Mouse (Mus musculus): ENCODE results near the gene 2610528J11Rik. TPM values are rescaled to one million over a fixed set of nuclear protein-coding genes. Genes with fewer than 3 reads are reported as not detected.

The 2610528J11Rik gene
- polyA plus RNA-seq, 1 experiment from 2014 or later: 4.9 TPM

DNA sequence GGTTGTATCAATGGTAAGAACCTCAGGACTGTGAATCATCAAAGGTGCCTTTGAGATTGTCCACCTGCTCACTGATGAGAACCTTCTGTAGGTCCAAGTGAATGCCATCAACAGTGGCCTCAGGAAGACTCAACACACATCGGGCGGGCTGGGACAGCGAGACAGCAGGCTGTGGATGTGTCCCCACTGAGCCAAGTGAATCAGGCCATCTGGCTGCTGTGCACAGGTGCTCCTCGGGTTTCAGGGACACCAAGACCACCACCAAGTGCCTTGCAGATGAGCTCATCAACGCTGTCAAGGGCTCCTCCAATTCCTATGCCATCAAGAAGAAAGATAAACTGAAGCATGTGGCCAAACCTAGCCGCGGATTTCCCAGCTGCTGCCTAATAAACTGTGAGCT is 4.6 kb upstream of the 2610528J11Rik start:
- no peak overlapping the region for H3K4me2 ChIP-seq
- no peak overlapping the region for H3K9ac ChIP-seq
- no peaks in the 10 kb centered on the region for H3K9me3 ChIP-seq (replicated peaks)
- peaks cover 17% of the 10 kb centered on the region for H3K4me1 ChIP-seq
- no peak for ATAC-seq
- H3K27me3 ChIP-seq (replicated peaks): peaks cover 23% of the 10 kb centered on the region
- WGBS (ENCODE audit: insufficient replicate concordance): 66% methylated on average over 7 of the region's 7 CpGs
- no peak overlapping the region for H3K4me3 ChIP-seq
- no peaks in the 10 kb centered on the region for H3K36me3 ChIP-seq
- no peak overlapping the region for H3K27ac ChIP-seq

DNA sequence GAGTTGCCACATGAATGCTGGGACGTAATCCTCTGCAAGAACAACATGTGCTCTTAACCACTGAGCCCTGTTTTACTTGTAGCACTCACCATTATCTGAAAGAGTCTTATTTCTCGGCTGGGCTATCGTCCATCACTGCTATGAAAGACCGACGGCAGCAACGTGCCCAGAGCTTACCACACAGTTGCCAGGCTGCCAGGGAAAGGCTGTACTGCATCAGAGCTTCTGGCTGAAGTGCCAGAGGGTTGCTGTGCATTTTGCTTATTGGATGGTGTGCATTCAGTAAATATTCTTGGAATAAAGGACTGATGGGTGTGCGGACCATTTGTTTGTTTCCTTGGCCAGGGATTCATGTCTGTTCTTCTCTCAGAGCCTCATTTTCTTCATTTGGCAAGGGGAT is 2.8 kb upstream of the 2610528J11Rik start:
- H3K4me3 ChIP-seq: no peak overlapping the region
- no peak overlapping the region for H3K4me2 ChIP-seq
- no peaks in the 10 kb centered on the region for H3K9me3 ChIP-seq (replicated peaks)
- no peaks in the 10 kb centered on the region for H3K36me3 ChIP-seq
- no peak for ATAC-seq
- no peak overlapping the region for H3K27ac ChIP-seq
- H3K27me3 ChIP-seq (replicated peaks): peaks cover 7% of the 10 kb centered on the region; the same call in 1 of the 2 replicates
- no peak overlapping the region for H3K9ac ChIP-seq
- peaks cover 14% of the 10 kb centered on the region; the same call in 1 of the 2 replicates for H3K4me1 ChIP-seq
- WGBS (ENCODE audit: insufficient replicate concordance): 65% methylated on average over 7 of the region's 7 CpGs

DNA sequence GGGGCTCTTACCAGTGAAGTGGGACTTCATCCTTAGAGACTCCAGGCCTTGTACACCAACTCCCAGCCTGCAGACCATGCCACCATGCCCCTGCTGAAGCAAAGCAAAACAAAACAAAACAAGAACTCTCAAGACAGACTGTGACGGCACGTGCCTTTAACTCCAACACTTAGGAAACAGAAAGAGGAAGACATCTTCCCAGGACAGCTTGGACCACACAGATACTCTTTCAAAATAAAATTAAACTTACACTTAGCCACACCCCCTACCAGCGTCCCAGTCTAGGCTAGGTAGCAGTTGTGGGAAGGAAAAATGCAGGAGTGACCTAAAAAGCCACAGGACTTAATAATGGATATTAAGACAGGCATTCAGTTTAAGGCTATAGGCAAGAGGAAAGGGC is 1.0 kb upstream of the 2610528J11Rik start:
- Histone ChIP-seq H3K9ac (no peak overlapping the region), H3K27ac (no peak overlapping the region), H3K4me1 (peaks cover 14% of the 10 kb centered on the region; the same call in 1 of the 2 replicates), H3K36me3 (no peaks in the 10 kb centered on the region), H3K27me3 (replicated peaks) (0 out of 2 replicates have a peak, but pooled peaks cover 4% of the 10 kb centered on the region), H3K4me3 (no peak overlapping the region), H3K4me2 (no peak overlapping the region), H3K9me3 (replicated peaks) (no peaks in the 10 kb centered on the region)
- no peak for ATAC-seq
- WGBS (ENCODE audit: insufficient replicate concordance): 45% methylated on average over 3 of the region's 3 CpGs

DNA sequence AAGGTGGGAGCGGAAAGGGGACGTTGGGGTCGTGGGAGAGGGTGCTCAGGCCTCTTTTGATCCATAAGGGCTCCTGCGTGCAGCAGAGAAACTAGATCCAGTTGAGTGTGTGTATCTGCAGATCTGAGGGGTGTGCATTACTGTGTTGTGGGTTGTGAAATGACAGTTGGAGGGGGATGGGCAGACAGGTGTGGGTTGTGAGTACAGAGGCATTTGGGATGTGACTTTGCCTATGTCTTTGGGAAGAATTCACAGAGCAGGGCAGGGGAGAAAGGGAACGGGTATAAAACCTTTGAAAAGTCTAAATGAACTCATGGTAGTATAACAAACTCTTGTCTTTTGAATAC is 509 bp downstream of the 2610528J11Rik start:
- Histone ChIP-seq H3K27me3 (replicated peaks) (0 out of 2 replicates have a peak, but pooled peaks cover 7% of the 10 kb centered on the region), H3K4me1 (peaks cover 14% of the 10 kb centered on the region; the same call in 1 of the 2 replicates), H3K27ac (peak overlapping the region; percentile 25; the same call in 1 of the 2 replicates), H3K9ac (no peak overlapping the region), H3K36me3 (no peaks in the 10 kb centered on the region), H3K4me3 (no peak overlapping the region; the same call in 1 of the 2 replicates), H3K4me2 (peak overlapping the region; percentile 35), H3K9me3 (replicated peaks) (no peaks in the 10 kb centered on the region)
- WGBS (ENCODE audit: insufficient replicate concordance): 49% methylated on average over 5 of the region's 5 CpGs
- no peak; the same call in 1 of the 2 replicates for ATAC-seq

DNA sequence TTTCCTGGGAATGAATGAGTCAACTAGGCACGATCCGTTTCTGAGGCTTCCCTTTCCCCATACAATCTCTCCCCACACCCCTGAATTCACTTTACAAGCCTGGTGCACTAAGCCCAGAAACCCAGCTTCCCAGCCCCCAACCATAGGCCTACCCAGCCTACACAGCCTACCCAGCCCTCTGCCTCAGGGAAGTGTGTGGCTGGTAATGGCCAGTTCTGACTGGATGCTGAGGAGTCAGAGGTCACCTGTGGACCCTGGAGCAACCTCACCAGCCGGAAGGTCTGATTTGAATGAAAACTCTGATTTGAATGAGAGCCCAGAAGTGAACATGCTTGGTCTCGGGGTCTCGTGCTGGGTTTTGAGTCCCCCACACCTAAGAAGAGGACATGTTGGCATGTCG is 921 bp downstream of the 2610528J11Rik start:
- Histone ChIP-seq H3K4me2 (no peak overlapping the region), H3K36me3 (no peaks in the 10 kb centered on the region), H3K4me3 (no peak overlapping the region), H3K4me1 (peaks cover 14% of the 10 kb centered on the region; the same call in 1 of the 2 replicates), H3K9ac (no peak overlapping the region), H3K9me3 (replicated peaks) (no peaks in the 10 kb centered on the region), H3K27ac (no peak overlapping the region), H3K27me3 (replicated peaks) (0 out of 2 replicates have a peak, but pooled peaks cover 9% of the 10 kb centered on the region)
- no peak for ATAC-seq
- 69% methylated on average over 6 of the region's 6 CpGs for WGBS (ENCODE audit: insufficient replicate concordance)

DNA sequence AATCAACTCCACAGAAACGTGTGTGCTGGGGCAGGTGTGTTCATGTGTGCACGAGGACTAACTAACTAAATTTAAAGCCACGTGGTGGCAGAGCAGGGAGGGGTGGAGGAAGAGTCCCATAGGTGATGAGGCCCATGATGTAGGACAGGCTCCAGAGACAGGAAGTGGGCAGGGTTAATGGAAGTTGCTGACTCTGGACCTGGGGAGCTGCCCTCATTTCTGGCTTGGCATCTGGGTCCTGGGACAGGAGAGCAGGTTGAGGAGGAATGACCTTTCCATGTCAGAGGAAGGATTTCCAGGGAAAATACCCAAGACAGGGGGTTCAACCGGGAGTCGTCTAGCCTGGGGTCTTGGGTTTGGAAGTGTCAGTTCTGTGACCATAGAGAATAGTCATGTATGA is 5.9 kb downstream of the 2610528J11Rik start:
- ATAC-seq: no peak
- WGBS (ENCODE audit: insufficient replicate concordance): 57% methylated on average over 5 of the region's 5 CpGs
- H3K9ac ChIP-seq: no peak overlapping the region
- H3K36me3 ChIP-seq: no peaks in the 10 kb centered on the region
- no peak overlapping the region for H3K4me3 ChIP-seq
- no peaks in the 10 kb centered on the region for H3K4me1 ChIP-seq
- no peaks in the 10 kb centered on the region for H3K9me3 ChIP-seq (replicated peaks)
- no peak overlapping the region for H3K27ac ChIP-seq
- H3K4me2 ChIP-seq: no peak overlapping the region
- H3K27me3 ChIP-seq (replicated peaks): peaks cover 5% of the 10 kb centered on the region; the same call in 1 of the 2 replicates

DNA sequence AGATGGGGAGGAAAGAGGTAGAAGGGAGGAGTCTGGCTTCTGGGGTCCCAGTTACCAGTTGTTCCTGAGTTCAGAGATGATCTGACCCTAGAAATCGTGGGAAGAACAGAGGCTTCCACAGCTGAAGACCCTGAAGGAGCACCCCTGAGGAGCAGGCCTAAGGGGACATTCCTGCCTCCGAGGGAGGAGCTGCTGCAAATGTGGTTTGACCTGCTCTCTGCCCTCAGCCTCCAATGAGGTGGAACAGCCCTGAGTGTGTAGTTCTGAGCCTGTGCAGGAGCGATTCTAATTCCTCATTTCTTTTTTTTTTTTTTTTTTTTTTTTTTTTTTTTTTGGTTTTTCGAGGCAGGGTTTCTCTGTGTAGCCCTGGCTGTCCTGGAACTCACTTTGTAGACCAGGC is 6.4 kb downstream of the 2610528J11Rik start:
- Histone ChIP-seq H3K27ac (no peak overlapping the region), H3K9ac (no peak overlapping the region), H3K4me3 (no peak overlapping the region), H3K27me3 (replicated peaks) (peaks cover 5% of the 10 kb centered on the region; the same call in 1 of the 2 replicates), H3K36me3 (no peaks in the 10 kb centered on the region), H3K4me1 (no peaks in the 10 kb centered on the region), H3K9me3 (replicated peaks) (no peaks in the 10 kb centered on the region), H3K4me2 (no peak overlapping the region)
- no peak for ATAC-seq
- WGBS (ENCODE audit: insufficient replicate concordance): 32% methylated on average over 3 of the region's 4 CpGs

DNA sequence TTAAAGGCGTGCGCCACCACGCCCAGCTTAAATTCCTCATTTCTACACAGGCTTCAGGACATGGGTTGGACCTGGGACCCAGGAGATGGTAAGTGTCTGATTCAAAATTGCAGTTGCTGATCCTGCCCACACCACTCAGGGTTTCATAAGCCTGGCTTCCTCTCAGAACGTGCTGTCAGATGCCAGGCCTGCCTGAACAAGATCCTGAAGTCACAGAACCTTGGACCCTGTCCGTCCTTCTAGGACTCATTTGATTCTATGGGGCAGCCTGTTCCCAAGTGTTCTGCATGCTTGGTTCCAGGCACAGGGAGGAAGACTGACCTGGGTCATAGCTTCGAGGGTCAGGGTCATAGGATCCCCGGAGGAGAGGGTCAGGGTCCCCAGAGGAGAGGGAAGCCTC is 6.8 kb downstream of the 2610528J11Rik start:
- no peak overlapping the region for H3K4me3 ChIP-seq
- no peak overlapping the region for H3K4me2 ChIP-seq
- WGBS (ENCODE audit: insufficient replicate concordance): 56% methylated on average over 7 of the region's 7 CpGs
- no peaks in the 10 kb centered on the region for H3K36me3 ChIP-seq
- no peaks in the 10 kb centered on the region for H3K9me3 ChIP-seq (replicated peaks)
- H3K27ac ChIP-seq: no peak overlapping the region
- no peaks in the 10 kb centered on the region for H3K4me1 ChIP-seq
- ATAC-seq: no peak
- no peak overlapping the region for H3K9ac ChIP-seq
- H3K27me3 ChIP-seq (replicated peaks): peaks cover 5% of the 10 kb centered on the region; the same call in 1 of the 2 replicates

DNA sequence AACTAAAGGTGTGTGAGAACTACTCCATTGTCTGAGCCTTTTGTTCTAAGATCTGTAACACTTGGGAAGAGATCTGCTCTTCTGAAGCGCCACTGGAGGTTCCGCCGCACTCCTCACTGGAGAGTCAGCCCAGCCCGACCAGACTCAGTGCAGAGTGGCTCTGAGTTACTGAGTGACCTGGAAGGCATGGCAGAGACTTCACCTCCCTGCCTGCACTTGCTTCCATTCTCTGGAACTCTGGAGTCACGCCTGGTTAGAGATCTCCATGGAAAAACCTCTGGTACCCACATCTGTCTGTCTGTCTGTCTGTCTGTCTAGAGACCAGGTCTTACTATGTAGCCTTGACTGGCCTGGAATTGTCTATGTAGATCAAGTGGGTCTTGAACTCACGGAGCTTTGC is 8.8 kb downstream of the 2610528J11Rik start:
- Histone ChIP-seq H3K27ac (no peak overlapping the region), H3K4me2 (no peak overlapping the region), H3K9me3 (replicated peaks) (no peaks in the 10 kb centered on the region), H3K4me3 (no peak overlapping the region), H3K27me3 (replicated peaks) (peaks cover 18% of the 10 kb centered on the region; the same call in 1 of the 2 replicates), H3K9ac (no peak overlapping the region), H3K4me1 (no peaks in the 10 kb centered on the region), H3K36me3 (no peaks in the 10 kb centered on the region)
- 66% methylated on average over 6 of the region's 6 CpGs for WGBS (ENCODE audit: insufficient replicate concordance)
- no peak for ATAC-seq

DNA sequence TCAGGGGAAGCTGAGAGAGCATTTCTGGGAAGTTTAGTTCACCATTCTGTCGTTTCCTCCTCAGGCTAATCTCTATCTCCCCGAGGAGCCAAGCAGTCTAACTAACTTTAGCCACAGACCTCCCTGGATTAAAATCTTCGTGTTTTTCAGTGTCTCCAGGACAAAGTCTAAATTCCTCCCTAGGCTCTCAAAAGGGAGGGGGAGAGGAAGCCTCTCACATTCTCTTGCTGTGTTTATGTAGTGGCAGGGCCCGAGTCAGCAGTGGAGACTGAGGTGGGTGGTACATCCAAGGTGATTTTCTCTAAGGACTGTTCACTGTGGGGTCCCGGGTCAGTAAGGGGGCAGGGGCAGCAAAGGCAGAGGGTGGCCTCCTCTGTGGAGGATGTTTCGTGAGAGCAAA is 11.0 kb downstream of the 2610528J11Rik start:
- Histone ChIP-seq H3K27ac (no peak overlapping the region), H3K4me2 (no peak overlapping the region)

DNA sequence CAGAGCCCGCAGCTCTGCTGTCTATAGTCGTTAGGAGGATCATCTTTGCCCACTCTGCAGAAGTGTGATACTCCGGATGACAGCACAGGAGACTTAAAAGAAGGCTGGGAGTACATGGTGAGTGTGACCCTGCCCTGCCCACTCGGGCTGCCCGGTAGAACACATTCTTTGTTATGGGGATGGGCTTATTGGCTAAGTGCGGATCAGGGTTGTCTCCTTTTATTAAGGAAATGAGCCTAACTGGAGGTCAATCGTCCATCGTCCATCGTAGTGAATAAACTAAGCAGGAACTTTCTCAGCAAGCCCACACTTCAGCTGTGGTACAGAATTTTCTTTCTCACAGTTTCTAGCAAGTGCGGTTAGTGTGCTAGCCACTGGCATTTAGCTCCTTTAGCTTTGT is 13.1 kb downstream of the 2610528J11Rik start:
- H3K9me3 ChIP-seq (replicated peaks): no peaks in the 10 kb centered on the region
- H3K27ac ChIP-seq: no peak overlapping the region
- H3K4me3 ChIP-seq: no peak overlapping the region
- ATAC-seq: no peak
- no peaks in the 10 kb centered on the region for H3K36me3 ChIP-seq
- no peak overlapping the region for H3K9ac ChIP-seq
- H3K4me2 ChIP-seq: no peak overlapping the region
- peaks cover 25% of the 10 kb centered on the region; the same call in 1 of the 2 replicates for H3K27me3 ChIP-seq (replicated peaks)
- H3K4me1 ChIP-seq: peaks cover 18% of the 10 kb centered on the region
- WGBS (ENCODE audit: insufficient replicate concordance): 43% methylated on average over 10 of the region's 10 CpGs

More for the DNA sequence above, 11.0 kb downstream of the 2610528J11Rik start:
- no peak overlapping the region for H3K9ac ChIP-seq
- H3K9me3 ChIP-seq (replicated peaks): no peaks in the 10 kb centered on the region
- H3K27me3 ChIP-seq (replicated peaks): peaks cover 23% of the 10 kb centered on the region; the same call in 1 of the 2 replicates
- WGBS (ENCODE audit: insufficient replicate concordance): 28% methylated on average over 6 of the region's 6 CpGs
- no peaks in the 10 kb centered on the region for H3K36me3 ChIP-seq
- ATAC-seq: no peak
- H3K4me1 ChIP-seq: peaks cover 5% of the 10 kb centered on the region; the same call in 1 of the 2 replicates
- H3K4me3 ChIP-seq: no peak overlapping the region

DNA sequence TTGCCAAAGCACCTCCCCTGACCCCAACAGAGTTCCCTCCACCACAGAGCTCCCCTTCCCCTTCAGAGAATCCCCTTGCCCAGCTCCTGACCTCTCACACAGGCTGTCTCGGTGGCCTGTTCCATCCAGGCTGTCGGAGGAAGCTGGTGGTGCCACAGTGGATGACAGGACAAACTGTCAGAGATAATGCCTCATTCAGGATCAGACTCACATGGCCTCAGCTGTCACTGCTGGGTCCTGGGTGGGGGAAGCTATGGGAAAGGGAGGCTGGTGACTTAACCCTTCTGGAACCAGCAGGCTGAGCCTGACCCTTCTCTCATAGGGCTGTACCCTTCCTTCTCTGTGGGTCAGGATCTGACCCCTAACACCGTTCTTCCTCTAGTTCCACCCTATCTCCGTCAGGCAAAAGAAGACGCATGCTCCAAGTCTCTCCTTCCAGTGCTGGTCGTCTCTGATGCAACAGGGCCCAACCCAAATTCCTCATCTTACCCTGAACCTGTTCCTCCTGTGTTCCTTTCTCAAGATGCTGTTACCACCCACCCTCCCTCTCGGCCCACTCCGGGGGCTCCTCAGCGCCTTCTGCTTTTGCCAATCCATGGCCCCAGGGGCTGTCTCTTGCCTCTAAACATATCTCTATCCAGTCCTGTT is 15.8 kb downstream of the 2610528J11Rik start:
- Histone ChIP-seq H3K4me3 (peak overlapping the region; percentile 43), H3K9me3 (replicated peaks) (0 out of 2 replicates have a peak, but pooled peaks cover 2% of the 10 kb centered on the region), H3K4me1 (peaks cover 18% of the 10 kb centered on the region), H3K9ac (0 out of 2 replicates have a peak overlapping the region, but pooled peaks have one; percentile 9), H3K36me3 (no peaks in the 10 kb centered on the region), H3K4me2 (peak overlapping the region; percentile 66), H3K27ac (no peak overlapping the region), H3K27me3 (replicated peaks) (peaks cover 25% of the 10 kb centered on the region; the same call in 1 of the 2 replicates)
- 36% methylated on average over 9 of the region's 9 CpGs for WGBS (ENCODE audit: insufficient replicate concordance)
- no peak for ATAC-seq

All from liver, embryonic 12.5 days (tissue).